Mouse (Mus musculus) liver, postnatal 0 days (tissue): ENCODE results near the gene Rbms2. TPM values are rescaled to one million over a fixed set of nuclear protein-coding genes. Genes with fewer than 3 reads are reported as not detected.
"Not testable (repeated sequence)": the region's sequence is repeated elsewhere in the genome, so short reads cannot be mapped to it uniquely, and the experiment has no call there.

ENCODE experiments used
- ATAC-seq: fragments of 200-750 bp; cut with Nextera tagmentation; 2 replicates; pipeline ENCODE4 v1.8.0; 2017; ENCODE audit warnings: mild to moderate bottlenecking, moderate library complexity
- DNase-seq: peaks from one replicate; pipeline ENCODE4 v3.0.0-alpha.2; 2016
- H3K27ac ChIP-seq: fragments of 300-500 bp; sonication (generic); 2 replicates; pipeline ENCODE4 v1.5.1; 2014; ENCODE audit warnings: antibody characterized with exemption, moderate library complexity, mild to moderate bottlenecking, low read depth
- H3K27me3 ChIP-seq: fragments of 300-500 bp; sonication (generic); 2 replicates; pipeline ENCODE4 v1.6.1; 2014; ENCODE audit warnings: low read length, control low read depth, mixed read lengths; ENCODE audit not compliant: insufficient read depth
- H3K36me3 ChIP-seq: fragments of 300-500 bp; sonication (generic); replicated peaks from 2 replicates; pipeline ENCODE4 v1.6.1; 2014; ENCODE audit warnings: mild to moderate bottlenecking, control low read depth, low read length, moderate library complexity, mixed read lengths; ENCODE audit not compliant: insufficient read depth
- H3K4me1 ChIP-seq: fragments of 300-500 bp; sonication (generic); 2 replicates; pipeline ENCODE4 v1.6.1; 2014; ENCODE audit warnings: antibody characterized with exemption, mild to moderate bottlenecking, control low read depth; ENCODE audit not compliant: insufficient read depth
- H3K4me2 ChIP-seq: fragments of 300-500 bp; sonication (generic); 2 replicates; pipeline ENCODE4 v1.6.1; 2014; ENCODE audit warnings: low read depth, mild to moderate bottlenecking, low read length, moderate library complexity, mixed read lengths
- H3K4me3 ChIP-seq: fragments of 300-500 bp; sonication (generic); 2 replicates; pipeline ENCODE4 v1.5.1; 2014; ENCODE audit warnings: low read depth, low read length
- H3K9ac ChIP-seq: fragments of 300-500 bp; sonication (generic); replicated peaks from 2 replicates; pipeline ENCODE4 v1.6.1; 2014; ENCODE audit warnings: mild to moderate bottlenecking, moderate library complexity
- H3K9me3 ChIP-seq: fragments of 300-500 bp; sonication (generic); 2 replicates; pipeline ENCODE4 v1.6.1; 2016; ENCODE audit warnings: mild to moderate bottlenecking, control low read depth, low read length, mixed read lengths
- CTCF ChIP-seq: sonication (generic); IDR thresholded peaks from 2 replicates; pipeline ENCODE4 v1.5.1; 2016; ENCODE audit warnings: antibody characterized with exemption, low read depth
- EP300 ChIP-seq: IDR thresholded peaks from 2 replicates; pipeline ENCODE4 v1.6.1; 2016; ENCODE audit warnings: antibody characterized with exemption, low read depth, mild to moderate bottlenecking
- WGBS: fragments of 180-500 bp; shearing (Covaris S2); extraction: QIAGEN DNeasy Blood & Tissue Kit; methylation state at CpG from one replicate; pipeline ENCODE4 v1.1.7; 2014; ENCODE audit not compliant: insufficient replicate concordance; 5-methylcytosine and 5-hydroxymethylcytosine counted together
- polyA plus RNA-seq: library from polyadenylated mRNA; unstranded; fragments of >200 nt; fragmentation: Nextera tagmentation; extraction: Ambion mirVana; gene quantifications from 2 replicates; pipeline ENCODE4 v1.2.1, GENCODE M21; 2015

The Rbms2 gene
- polyA plus RNA-seq, 1 experiment from 2014 or later = 4.5 TPM

GRCm38 (mm10) chr10:128194551-128195461 lies 14.7 kb upstream of the Rbms2 start:
- no peak for TF ChIP-seq EP300
- TF ChIP-seq CTCF = no peak
- no peaks in the 10 kb centered on the region for H3K36me3 ChIP-seq
- H3K27ac ChIP-seq = peak overlapping the region; percentile 87
- H3K4me3 ChIP-seq = peak overlapping the region; percentile 62
- no peaks in the 10 kb centered on the region for H3K9me3 ChIP-seq
- peaks cover 8% of the 10 kb centered on the region for H3K4me1 ChIP-seq
- peak overlapping the region; percentile 95 for H3K4me2 ChIP-seq
- peaks cover 22% of the 10 kb centered on the region for H3K27me3 ChIP-seq
- H3K9ac ChIP-seq = peak overlapping the region; percentile 75
- DNase-seq = peak; percentile 45
- peak; percentile 24 for ATAC-seq
- 3% methylated on average over 62 of the region's 79 CpGs for WGBS

- H3K4me1 ChIP-seq = peaks cover 6% of the 10 kb centered on the region
- DNase-seq (peak; percentile 98), ATAC-seq (peak; percentile 92)
- WGBS = under 1% methylated on average over 45 of the region's 46 CpGs
- H3K27ac ChIP-seq = peak within 1 kb of the TSS; percentile 87
- TF ChIP-seq CTCF = no peak
- TF ChIP-seq EP300 = no peak
- H3K9ac ChIP-seq = peak within 1 kb of the TSS; percentile 75
- peak within 1 kb of the TSS; percentile 95 for H3K4me2 ChIP-seq
- H3K9me3 ChIP-seq = no peaks in the 10 kb centered on the region
- H3K36me3 ChIP-seq = no peaks in the 10 kb centered on the region
- H3K27me3 ChIP-seq = peaks cover 22% of the 10 kb centered on the region
- H3K4me3 ChIP-seq = peak within 1 kb of the TSS; percentile 62
Observed at GRCm38 (mm10) chr10:128194024-128194550, 14.0 kb upstream of the Rbms2 start, which contains the start of gene Gls2. Gene Gls2, plus strand, starts transcription at chr10:128194457.

- Histone ChIP-seq H3K4me1 (peaks cover 8% of the 10 kb centered on the region), H3K9me3 (no peaks in the 10 kb centered on the region), H3K36me3 (no peaks in the 10 kb centered on the region), H3K9ac (no peak overlapping the region), H3K27ac (no peak overlapping the region), H3K4me3 (no peak overlapping the region), H3K27me3 (peaks cover 22% of the 10 kb centered on the region), H3K4me2 (no peak overlapping the region)
- no peak for DNase-seq
- ATAC-seq = no peak
- WGBS = 76% methylated on average over 6 of the region's 6 CpGs
- TF ChIP-seq EP300 (no peak), CTCF (no peak)
Observed at GRCm38 (mm10) chr10:128193113-128193512, 13.0 kb upstream of the Rbms2 start.

GRCm38 (mm10) chr10:128192030-128192766 lies 12.1 kb upstream of the Rbms2 start:
- not testable (repeated sequence) for H3K4me2 ChIP-seq, DNase-seq, H3K4me1 ChIP-seq, H3K36me3 ChIP-seq, H3K27ac ChIP-seq, H3K4me3 ChIP-seq, H3K9ac ChIP-seq, ATAC-seq, H3K9me3 ChIP-seq
- peaks cover 22% of the 10 kb centered on the region for H3K27me3 ChIP-seq
- 77% methylated on average over 3 of the region's 3 CpGs for WGBS

- H3K4me3 ChIP-seq = no peak overlapping the region
- peaks cover 8% of the 10 kb centered on the region for H3K4me1 ChIP-seq
- DNase-seq (no peak), ATAC-seq (no peak)
- WGBS = 30% methylated on average over 2 of the region's 2 CpGs
- peaks cover 18% of the 10 kb centered on the region for H3K27me3 ChIP-seq
- H3K9ac ChIP-seq = no peak overlapping the region
- H3K4me2 ChIP-seq = no peak overlapping the region
- TF ChIP-seq EP300 (no peak), CTCF (no peak)
- no peaks in the 10 kb centered on the region for H3K36me3 ChIP-seq
- H3K27ac ChIP-seq = no peak overlapping the region
- H3K9me3 ChIP-seq = no peaks in the 10 kb centered on the region
Observed at GRCm38 (mm10) chr10:128191472-128191871, 11.4 kb upstream of the Rbms2 start.

- peak; percentile 89 for TF ChIP-seq CTCF
- no peak for TF ChIP-seq EP300
- 57% methylated on average over 2 of the region's 2 CpGs for WGBS
- no peak overlapping the region for H3K9ac ChIP-seq
- H3K4me2 ChIP-seq = no peak overlapping the region
- no peaks in the 10 kb centered on the region for H3K27me3 ChIP-seq
- H3K9me3 ChIP-seq = no peaks in the 10 kb centered on the region
- no peak overlapping the region for H3K4me3 ChIP-seq
- no peaks in the 10 kb centered on the region for H3K36me3 ChIP-seq
- H3K4me1 ChIP-seq = peaks cover 3% of the 10 kb centered on the region; the same call in 1 of the 2 replicates
- ATAC-seq (no peak), DNase-seq (peak; percentile 82)
- H3K27ac ChIP-seq = no peak overlapping the region
Observed at GRCm38 (mm10) chr10:128188242-128188877, 8.3 kb upstream of the Rbms2 start.
